ENCODE assay signal across 8 mouse cellular contexts in genomic region chr1:192094451-192095170, GRCm38 (mm10). TPM values are rescaled to one million over a fixed set of nuclear protein-coding genes. Genes with fewer than 3 reads are reported as not detected.
DNase-seq lines count a peak whose midpoint lies in the region; ATAC-seq and TF ChIP-seq lines count a peak whose summit lies in the region.
"Had no signal": no experiment of that assay in that cellular context is flagged by ENCODE, and none has a peak within 500 bp of the region (broad histone marks: within the 10 kb centered on the region; RNA-seq: fewer than 3 reads in every experiment).

No protein-coding gene starts in this region.

- peak; percentile 94 for DNase-seq in midbrain, embryonic 11.5 days (ENCODE audit: low spot score, missing footprints)
- DNase-seq in NIH3T3 (ENCODE audit: low read depth) = peak; percentile 91
- DNase-seq in cerebellum, adult 9-11 months = peak; percentile 30
- DNase-seq in heart, postnatal 14 days = peak; percentile 66 to 80
- peak; percentile 72 for DNase-seq in liver, adult 2 months (ENCODE audit: extremely low read depth, low read depth, low spot score)
- peak; percentile 29 for DNase-seq in right cerebral cortex, postnatal 25 days

- 61% methylated on average over 13 of the region's 13 CpGs for WGBS in midbrain, embryonic 11.5 days
- 60% methylated on average over 13 of the region's 13 CpGs for WGBS in midbrain, embryonic 13.5 days
- WGBS in liver, adult 2 months = 58% methylated on average over 13 of the region's 13 CpGs

- TF ChIP-seq POLR2A in liver, adult 2 months (IDR thresholded peaks at IDR 0.05; ENCODE audit: extremely low read depth, insufficient read depth, low read length) = no peak

- intact Hi-C loops in heart, postnatal 14 days (cut with DNase I) = no loop called here

- no peak for ATAC-seq in midbrain, embryonic 11.5 days (ENCODE audit: low FRiP score)
- no peak for ATAC-seq in midbrain, embryonic 13.5 days

- no peak overlapping the region for H3K4me2 ChIP-seq in midbrain, embryonic 11.5 days
- no peak overlapping the region for H3K4me2 ChIP-seq in midbrain, embryonic 13.5 days (replicated peaks)
- H3K4me2 ChIP-seq: neural tube, embryonic 12.5 days had no signal

- no peaks in the 10 kb centered on the region for H3K9me3 ChIP-seq in midbrain, embryonic 11.5 days (ENCODE audit: control insufficient read depth, low read length)
- H3K9me3 ChIP-seq in midbrain, embryonic 13.5 days = no peaks in the 10 kb centered on the region
- H3K9me3 ChIP-seq: neural tube, embryonic 12.5 days had no signal

- H3K36me3 ChIP-seq in midbrain, embryonic 11.5 days (ENCODE audit: control insufficient read depth, insufficient read depth, low read length) = no peaks in the 10 kb centered on the region; the same call in 1 of the 2 replicates
- H3K36me3 ChIP-seq in midbrain, embryonic 13.5 days = peaks cover 8% of the 10 kb centered on the region
- peaks cover 8% of the 10 kb centered on the region; the same call in 1 of the 2 replicates for H3K36me3 ChIP-seq in liver, adult 2 months (ENCODE audit: control insufficient read depth, insufficient read depth, low read length)

- peaks cover 3% of the 10 kb centered on the region; the same call in 1 of the 2 replicates for H3K4me1 ChIP-seq in midbrain, embryonic 11.5 days (ENCODE audit: control insufficient read depth, insufficient read depth, low read length)
- H3K4me1 ChIP-seq in midbrain, embryonic 13.5 days (replicated peaks) = peaks cover 9% of the 10 kb centered on the region
- peaks cover 11% of the 10 kb centered on the region; the same call in 1 of the 2 replicates for H3K4me1 ChIP-seq in liver, adult 2 months (ENCODE audit: control insufficient read depth, insufficient read depth, low read length)
- H3K4me1 ChIP-seq: neural tube, embryonic 12.5 days had no signal

- H3K27me3 ChIP-seq in midbrain, embryonic 11.5 days (ENCODE audit: control insufficient read depth, insufficient read depth, low read length) = peaks cover 18% of the 10 kb centered on the region
- peaks cover 29% of the 10 kb centered on the region for H3K27me3 ChIP-seq in midbrain, embryonic 13.5 days
- H3K27me3 ChIP-seq in liver, adult 2 months (ENCODE audit: control insufficient read depth, insufficient read depth, low read length) = no peaks in the 10 kb centered on the region

- H3K4me3 ChIP-seq in midbrain, embryonic 11.5 days (ENCODE audit: low read depth, low read length) = no peak overlapping the region
- H3K4me3 ChIP-seq in midbrain, embryonic 13.5 days (replicated peaks) = no peak overlapping the region
- no peak overlapping the region for H3K4me3 ChIP-seq in liver, adult 2 months (ENCODE audit: insufficient read depth, low read depth, low read length)
- H3K4me3 ChIP-seq: neural tube, embryonic 12.5 days had no signal

- no peak overlapping the region for H3K27ac ChIP-seq in midbrain, embryonic 11.5 days (ENCODE audit: low read depth, low read length)
- H3K27ac ChIP-seq in midbrain, embryonic 13.5 days = no peak overlapping the region
- no peak overlapping the region for H3K27ac ChIP-seq in liver, adult 2 months (replicated peaks; ENCODE audit: insufficient read depth, low read depth, low read length)
- H3K27ac ChIP-seq: neural tube, embryonic 12.5 days had no signal

- H3K79me2 ChIP-seq in liver, adult 2 months (ENCODE audit: control insufficient read depth, insufficient read depth, low read length) = peaks cover 6% of the 10 kb centered on the region; the same call in 1 of the 2 replicates

- no peak overlapping the region for H3K9ac ChIP-seq in midbrain, embryonic 11.5 days (ENCODE audit: low read length)
- no peak overlapping the region for H3K9ac ChIP-seq in midbrain, embryonic 13.5 days (replicated peaks)
- H3K9ac ChIP-seq in liver, adult 2 months (ENCODE audit: low read depth, low read length) = no peak overlapping the region
- H3K9ac ChIP-seq: neural tube, embryonic 12.5 days had no signal

- peak; percentile 68 for TF ChIP-seq CTCF in liver, adult 2 months (IDR thresholded peaks at IDR 0.05; ENCODE audit: low read depth, low read length)

RNA-seq across cellular contexts. Expression of gene Traf5, which starts 2.3 kb away (rescaled TPM):
- polyA plus RNA-seq in midbrain, embryonic 11.5 days (2014; fragmentation: Nextera tagmentation; extraction: Ambion mirVana) = 2.5 and 4.1 TPM in 2 replicates
- 2.2 and 2.6 TPM in 2 replicates for polyA plus RNA-seq in midbrain, embryonic 13.5 days (2015; fragmentation: Nextera tagmentation; extraction: Ambion mirVana)
- 10 to 100 TPM in 1 of 2 experiments, 1 to 10 TPM in 1; 9.1 to 10.5 TPM for total RNA-seq in heart, postnatal 14 days (2021)
- 7.3 and 7.5 TPM in 2 replicates for total RNA-seq in liver, adult 2 months (2014; rRNA removed)
- polyA plus RNA-seq in liver, adult 2 months (2012; rRNA removed) = 3.3 and 3.5 TPM in 2 replicates

RNA-seq across cellular contexts. Expression of gene Rcor3, which starts 43.3 kb away (rescaled TPM):
- 18.3 and 21.5 TPM in 2 replicates for polyA plus RNA-seq in midbrain, embryonic 11.5 days (2014; fragmentation: Nextera tagmentation; extraction: Ambion mirVana)
- 25.9 and 30.9 TPM in 2 replicates for polyA plus RNA-seq in midbrain, embryonic 13.5 days (2015; fragmentation: Nextera tagmentation; extraction: Ambion mirVana)
- total RNA-seq in heart, postnatal 14 days (2021) = 10 to 100 TPM; 31.9 to 40.9 TPM
- total RNA-seq in liver, adult 2 months (2014; rRNA removed) = 10.9 and 11.5 TPM in 2 replicates
- polyA plus RNA-seq in liver, adult 2 months (2012; rRNA removed) = 10.5 and 13.7 TPM in 2 replicates

Comparison
In these comparisons a context has a peak if more than half of its experiments do, and no peak if none do; other contexts are left out.
1. DNase-seq: peak in every context shown above with its lines; median percentile 94 in midbrain, embryonic 11.5 days; 91 in NIH3T3; 73 in heart, postnatal 14 days; 72 in liver, adult 2 months; 30 in cerebellum, adult 9-11 months; 29 in right cerebral cortex, postnatal 25 days.